8 mouse cellular contexts compared by ENCODE assay signal in the genomic region with DNA sequence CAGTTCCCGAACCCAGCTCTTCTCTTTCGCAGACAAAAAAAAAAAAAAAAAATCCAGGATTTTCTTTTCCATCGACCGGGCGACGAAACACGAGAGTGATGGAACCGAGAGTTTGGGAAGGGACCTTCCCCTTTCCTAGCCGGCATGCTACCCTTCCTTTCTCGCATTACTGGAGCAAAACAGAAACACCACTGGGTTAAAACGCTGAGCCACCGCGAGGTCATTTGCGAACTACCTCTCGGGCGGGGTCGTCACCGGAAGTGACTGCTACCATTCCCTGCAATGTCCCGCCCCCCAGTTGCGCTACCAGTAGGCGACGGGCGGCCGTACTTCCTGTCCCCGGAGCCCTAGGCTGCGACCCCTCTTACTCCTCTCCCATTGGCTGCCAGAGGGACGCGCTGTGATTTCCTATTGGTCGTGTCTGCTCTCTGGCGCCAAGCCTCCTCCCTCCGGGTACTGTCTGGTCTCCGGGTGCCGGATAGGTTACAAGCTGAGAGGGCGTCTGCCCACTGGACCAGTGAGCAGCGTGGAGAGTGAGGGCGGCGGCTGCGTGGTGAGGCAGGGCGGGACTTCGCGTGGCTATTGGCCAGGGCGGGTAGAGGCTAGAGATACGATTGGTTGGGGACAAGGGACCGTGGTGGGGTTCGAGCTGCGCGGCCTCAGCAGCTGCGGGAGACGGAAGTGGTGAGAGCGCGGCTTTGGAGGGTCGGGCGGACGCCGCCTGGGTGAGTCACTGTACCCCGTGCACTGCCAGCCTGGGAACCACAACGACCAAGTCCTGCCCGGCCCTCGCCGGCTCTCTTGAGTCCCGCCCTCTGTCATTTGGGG. TPM values are rescaled to one million over a fixed set of nuclear protein-coding genes. Genes with fewer than 3 reads are reported as not detected.
DNase-seq lines count a peak whose midpoint lies in the region; ATAC-seq and TF ChIP-seq lines count a peak whose summit lies in the region.

A gene (plus strand): TSS at position 637 of the 828 bp plus-strand sequence.

- H3K4me1 ChIP-seq in cortical plate, adult 2 months (ENCODE audit: control insufficient read depth, insufficient read depth, low read length): peaks cover 7% of the 10 kb centered on the region

- peak within 1 kb of the TSS; percentile 60 for H3K27ac ChIP-seq in cortical plate, adult 2 months (ENCODE audit: insufficient read depth, low read length)

- TF ChIP-seq POLR2A in cortical plate, adult 2 months (IDR thresholded peaks at IDR 0.05; ENCODE audit: extremely low read depth, insufficient read depth, low read length): peak; percentile 97

- TF ChIP-seq CTCF in cortical plate, adult 2 months (IDR thresholded peaks at IDR 0.05; ENCODE audit: extremely low read depth, insufficient read depth, low read length): no peak

- H3K4me3 ChIP-seq in cortical plate, adult 2 months (ENCODE audit: insufficient read depth, low read length): peak within 1 kb of the TSS; percentile 55

- peak; percentile 91 for ATAC-seq in activated CD4-positive, CD25-positive, alpha-beta regulatory T cell, adult 4 months
- ATAC-seq in megakaryocyte progenitor cell, adult 5-6 weeks (replicated peaks; ENCODE audit: poor library complexity): peak; percentile 84

- DNase-seq in gastrocnemius, adult 8-10 months (ENCODE audit: low spot score in 2 of 2): peak; percentile 99 to 100
- DNase-seq in hindlimb bud, embryonic 11.5 days (ENCODE audit: extremely low spot score, low read depth, low spot score): peak; percentile 95
- DNase-seq in left cerebral cortex, adult 9 months (ENCODE audit: low spot score in 2 of 2): peak; percentile 100
- DNase-seq in right cerebral cortex, postnatal 14 days: peak; percentile 98
- peak; percentile 96 to 100 for DNase-seq in urinary bladder, postnatal 36 days (ENCODE audit: low spot score in 2 of 2)

RNA-seq across cellular contexts. Expression of the gene that starts here (rescaled TPM):
- 10 to 100 TPM; 10.2 to 11.1 TPM for polyA plus RNA-seq in activated CD4-positive, CD25-positive, alpha-beta regulatory T cell, adult 4 months (2017; shearing (Covaris generic))
- 46.0 and 47.0 TPM in 2 replicates for polyA plus RNA-seq in cortical plate, adult 2 months (2012; rRNA removed)
- 10 to 100 TPM in 3 of 4 experiments, 1 to 10 TPM in 1; 9.8 to 12.6 (median 11.4) TPM for total RNA-seq in gastrocnemius, adult 8-10 months (2022)
- total RNA-seq in megakaryocyte progenitor cell, adult 5-6 weeks (2015): 14.4 and 15.7 TPM in 2 replicates
- 20.9 and 25.0 TPM in 2 replicates for total RNA-seq in megakaryocyte progenitor cell, adult 5-6 weeks (2017)

Comparison
In these comparisons a context has a peak if more than half of its experiments do, and no peak if none do; other contexts are left out.
1. Peak in every context shown above with its lines: DNase-seq, ATAC-seq, H3K4me3 ChIP-seq and H3K27ac ChIP-seq.